In the genomic region with DNA sequence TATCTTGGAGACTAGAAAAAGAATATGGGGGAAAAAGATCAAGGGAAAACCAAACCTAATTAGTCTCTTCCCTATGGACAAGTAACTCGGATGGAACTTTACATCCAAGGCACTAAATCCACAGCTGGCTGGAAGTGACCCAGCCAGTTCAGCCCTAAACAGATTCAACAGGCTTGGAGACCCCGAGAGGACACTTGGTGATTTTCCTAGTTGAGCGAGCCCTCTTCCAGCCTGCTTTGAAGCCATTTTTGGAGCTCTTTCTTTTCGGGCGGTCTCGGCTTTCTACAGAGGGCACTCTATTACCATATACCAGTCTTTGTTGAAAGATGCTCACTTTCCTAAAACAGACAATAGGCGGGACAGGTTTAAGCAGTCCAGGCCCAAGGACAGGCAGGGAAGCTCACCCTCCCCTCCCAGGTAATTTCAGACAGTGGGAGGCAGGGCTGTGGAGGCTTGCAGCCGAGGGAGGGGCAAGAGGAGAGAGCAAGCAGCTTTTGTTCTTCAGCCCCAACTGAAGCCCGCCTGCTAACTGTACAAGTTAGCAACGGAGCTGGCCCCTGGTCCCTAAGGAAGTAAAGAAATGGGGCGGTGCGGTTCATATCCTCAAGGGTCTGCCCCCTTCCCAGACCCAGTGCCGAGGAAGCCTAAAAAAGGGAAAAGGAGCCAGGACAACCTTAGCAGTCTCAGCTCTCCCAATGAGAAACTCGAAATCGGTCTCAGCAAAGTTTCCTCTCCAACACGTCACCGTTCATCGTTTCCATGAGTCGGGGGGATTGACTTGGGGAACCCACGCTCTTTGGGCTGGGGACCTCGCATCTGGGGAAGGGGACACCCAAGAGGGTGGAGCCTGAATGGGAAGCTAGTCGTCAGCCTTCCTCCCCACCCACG, we compare ENCODE assay signal across 8 mouse cellular contexts. TPM values are rescaled to one million over a fixed set of nuclear protein-coding genes. Genes with fewer than 3 reads are reported as not detected.
DNase-seq lines count a peak whose midpoint lies in the region; ATAC-seq lines count a peak whose summit lies in the region.

No protein-coding gene starts in this region.

- ATAC-seq in limb, embryonic 12.5 days (ENCODE audit: insufficient number of reproducible peaks, insufficient read depth, low FRiP score, low TSS enrichment, low read depth): peak; percentile 14
- peak; percentile 16; the same call in 1 of the 2 replicates for ATAC-seq in midbrain, embryonic 13.5 days

- H3K36me3 ChIP-seq in erythroblast, embryonic 14.5 days (ENCODE audit: control insufficient read depth): peaks cover 1% of the 10 kb centered on the region
- H3K36me3 ChIP-seq in limb, embryonic 12.5 days: peaks cover 26% of the 10 kb centered on the region
- H3K36me3 ChIP-seq in midbrain, embryonic 13.5 days: peaks cover 6% of the 10 kb centered on the region; the same call in 1 of the 2 replicates

- peaks cover 58% of the 10 kb centered on the region for H3K27me3 ChIP-seq in erythroblast, embryonic 14.5 days (ENCODE audit: control insufficient read depth)
- H3K27me3 ChIP-seq in limb, embryonic 12.5 days: no peaks in the 10 kb centered on the region
- peaks cover 30% of the 10 kb centered on the region for H3K27me3 ChIP-seq in midbrain, embryonic 13.5 days

- H3K4me2 ChIP-seq in limb, embryonic 12.5 days: peak overlapping the region; percentile 97
- peak overlapping the region; percentile 97 for H3K4me2 ChIP-seq in midbrain, embryonic 13.5 days (replicated peaks)

- H3K4me3 ChIP-seq in erythroblast, embryonic 14.5 days (replicated peaks): peak overlapping the region; percentile 71
- peak overlapping the region; percentile 73 for H3K4me3 ChIP-seq in limb, embryonic 12.5 days (replicated peaks)
- peak overlapping the region; percentile 70 for H3K4me3 ChIP-seq in midbrain, embryonic 13.5 days (replicated peaks)

- intact Hi-C loops in heart, postnatal 14 days (cut with DNase I): loop anchor here (5.0 kb wide), 1 partner anchor 334 kb away; a partner anchor contains a TSS

- peaks cover 48% of the 10 kb centered on the region for H3K4me1 ChIP-seq in erythroblast, embryonic 14.5 days (ENCODE audit: control insufficient read depth)
- H3K4me1 ChIP-seq in limb, embryonic 12.5 days (replicated peaks): peaks cover 26% of the 10 kb centered on the region
- peaks cover 65% of the 10 kb centered on the region for H3K4me1 ChIP-seq in midbrain, embryonic 13.5 days (replicated peaks)

- peak overlapping the region; percentile 89 for H3K9ac ChIP-seq in limb, embryonic 12.5 days (replicated peaks)
- peak overlapping the region; percentile 65 for H3K9ac ChIP-seq in midbrain, embryonic 13.5 days (replicated peaks)

- H3K9me3 ChIP-seq in erythroblast, embryonic 14.5 days (ENCODE audit: control insufficient read depth, low read length): no peaks in the 10 kb centered on the region
- H3K9me3 ChIP-seq in limb, embryonic 12.5 days: no peaks in the 10 kb centered on the region
- no peaks in the 10 kb centered on the region for H3K9me3 ChIP-seq in midbrain, embryonic 13.5 days

- under 1% methylated on average over 23 of the region's 23 CpGs for WGBS in limb, embryonic 12.5 days
- under 1% methylated on average over 23 of the region's 23 CpGs for WGBS in midbrain, embryonic 13.5 days

- peak overlapping the region; percentile 99 for H3K27ac ChIP-seq in limb, embryonic 12.5 days
- peak overlapping the region; percentile 89 for H3K27ac ChIP-seq in midbrain, embryonic 13.5 days

- DNase-seq in ovary, adult 18-20 months (ENCODE audit: low spot score): peak; percentile 57
- no peak for DNase-seq in ovary, postnatal 14 days (ENCODE audit: low spot score)
- peak; percentile 54 to 67 for DNase-seq in heart, postnatal 14 days
- DNase-seq in testis, postnatal 10 days (ENCODE audit: low spot score): peak; percentile 67
- no peak for DNase-seq in right cerebral cortex, postnatal 14 days

RNA-seq across cellular contexts. Expression of a gene that starts 4.6 kb away (rescaled TPM):
- 0.03 and 0.04 TPM in 2 replicates for polyA plus RNA-seq in erythroblast, embryonic 14.5 days (2012)
- 10 to 100 TPM in 1 of 2 experiments, 1 to 10 TPM in 1; 8.5 to 10.1 TPM for total RNA-seq in heart, postnatal 14 days (2021)
- 130 and 136 TPM in 2 replicates for polyA plus RNA-seq in limb, embryonic 12.5 days (2016; fragmentation: Nextera tagmentation; extraction: Ambion mirVana)
- polyA plus RNA-seq in midbrain, embryonic 13.5 days (2015; fragmentation: Nextera tagmentation; extraction: Ambion mirVana): 25.0 and 29.6 TPM in 2 replicates

Comparison
In these comparisons a context has a peak if more than half of its experiments do, and no peak if none do; other contexts are left out.
1. DNase-seq: peak in ovary, adult 18-20 months (single experiment), heart, postnatal 14 days (2 of 2) and testis, postnatal 10 days (single experiment); none in ovary, postnatal 14 days (single experiment) and right cerebral cortex, postnatal 14 days (single experiment).
2. RNA of a gene that starts 4.6 kb away (polyA plus RNA-seq): 130 to 136 TPM in limb, embryonic 12.5 days and 25.0 to 29.6 TPM in midbrain, embryonic 13.5 days; 0.03 to 0.04 TPM in erythroblast, embryonic 14.5 days; every median in the first group is over 10 times any median in the second.
3. Peak in every context shown above with its lines, with median percentiles within 50 percentile points of each other: H3K4me3 ChIP-seq.